Mouse (Mus musculus) liver, postnatal 0 days (tissue): Measurements from ENCODE around the gene Nhlrc4. TPM values are rescaled to one million over a fixed set of nuclear protein-coding genes. Genes with fewer than 3 reads are reported as not detected.

ENCODE experiments used
- ATAC-seq: fragments of 200-750 bp; cut with Nextera tagmentation; 2 replicates; pipeline ENCODE4 v1.8.0; 2017; ENCODE audit warnings: mild to moderate bottlenecking, moderate library complexity
- DNase-seq: peaks from one replicate; pipeline ENCODE4 v3.0.0-alpha.2; 2016
- H3K27ac ChIP-seq: fragments of 300-500 bp; sonication (generic); 2 replicates; pipeline ENCODE4 v1.5.1; 2014; ENCODE audit warnings: antibody characterized with exemption, moderate library complexity, mild to moderate bottlenecking, low read depth
- H3K27me3 ChIP-seq: fragments of 300-500 bp; sonication (generic); 2 replicates; pipeline ENCODE4 v1.6.1; 2014; ENCODE audit warnings: low read length, control low read depth, mixed read lengths; ENCODE audit not compliant: insufficient read depth
- H3K36me3 ChIP-seq: fragments of 300-500 bp; sonication (generic); replicated peaks from 2 replicates; pipeline ENCODE4 v1.6.1; 2014; ENCODE audit warnings: mild to moderate bottlenecking, control low read depth, low read length, moderate library complexity, mixed read lengths; ENCODE audit not compliant: insufficient read depth
- H3K4me1 ChIP-seq: fragments of 300-500 bp; sonication (generic); 2 replicates; pipeline ENCODE4 v1.6.1; 2014; ENCODE audit warnings: antibody characterized with exemption, mild to moderate bottlenecking, control low read depth; ENCODE audit not compliant: insufficient read depth
- H3K4me2 ChIP-seq: fragments of 300-500 bp; sonication (generic); 2 replicates; pipeline ENCODE4 v1.6.1; 2014; ENCODE audit warnings: low read depth, mild to moderate bottlenecking, low read length, moderate library complexity, mixed read lengths
- H3K4me3 ChIP-seq: fragments of 300-500 bp; sonication (generic); 2 replicates; pipeline ENCODE4 v1.5.1; 2014; ENCODE audit warnings: low read depth, low read length
- H3K9ac ChIP-seq: fragments of 300-500 bp; sonication (generic); replicated peaks from 2 replicates; pipeline ENCODE4 v1.6.1; 2014; ENCODE audit warnings: mild to moderate bottlenecking, moderate library complexity
- H3K9me3 ChIP-seq: fragments of 300-500 bp; sonication (generic); 2 replicates; pipeline ENCODE4 v1.6.1; 2016; ENCODE audit warnings: mild to moderate bottlenecking, control low read depth, low read length, mixed read lengths
- CTCF ChIP-seq: sonication (generic); IDR thresholded peaks from 2 replicates; pipeline ENCODE4 v1.5.1; 2016; ENCODE audit warnings: antibody characterized with exemption, low read depth
- EP300 ChIP-seq: IDR thresholded peaks from 2 replicates; pipeline ENCODE4 v1.6.1; 2016; ENCODE audit warnings: antibody characterized with exemption, low read depth, mild to moderate bottlenecking
- WGBS: fragments of 180-500 bp; shearing (Covaris S2); extraction: QIAGEN DNeasy Blood & Tissue Kit; methylation state at CpG from one replicate; pipeline ENCODE4 v1.1.7; 2014; ENCODE audit not compliant: insufficient replicate concordance; 5-methylcytosine and 5-hydroxymethylcytosine counted together
- polyA plus RNA-seq: library from polyadenylated mRNA; unstranded; fragments of >200 nt; fragmentation: Nextera tagmentation; extraction: Ambion mirVana; gene quantifications from 2 replicates; pipeline ENCODE4 v1.2.1, GENCODE M21; 2015

Nhlrc4 gene
- polyA plus RNA-seq, 1 experiment from 2014 or later = 2.0 TPM

DNA sequence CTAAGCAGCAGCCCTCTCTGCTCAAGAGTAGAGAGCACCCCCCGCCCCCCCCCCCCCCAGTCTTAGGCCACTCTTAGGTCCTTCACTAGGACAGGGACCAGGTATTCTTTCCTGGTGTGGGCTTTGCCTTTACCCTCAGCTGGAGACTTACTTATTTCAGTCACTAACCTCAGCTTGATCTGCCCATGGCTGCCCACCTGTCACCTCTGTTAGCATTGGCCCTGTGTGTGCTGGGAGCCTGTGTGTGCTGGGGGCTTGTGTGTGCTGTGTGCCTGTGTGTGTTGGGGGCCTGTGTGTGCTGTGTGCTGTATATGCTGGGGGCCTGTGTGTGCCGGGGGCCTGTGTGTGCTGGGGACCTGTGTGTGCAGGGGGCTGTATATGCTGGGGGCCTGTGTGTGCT, 9.9 kb upstream of the Nhlrc4 start:
- Histone ChIP-seq H3K4me3 (no peak overlapping the region), H3K36me3 (no peaks in the 10 kb centered on the region; the same call in 1 of the 2 replicates), H3K4me2 (no peak overlapping the region), H3K4me1 (peaks cover 10% of the 10 kb centered on the region), H3K9ac (no peak overlapping the region), H3K27me3 (peaks cover 40% of the 10 kb centered on the region), H3K9me3 (no peaks in the 10 kb centered on the region), H3K27ac (no peak overlapping the region)
- DNase-seq (no peak), ATAC-seq (no peak)
- 62% methylated on average over 2 of the region's 2 CpGs for WGBS
- TF ChIP-seq CTCF = no peak
- TF ChIP-seq EP300 = no peak

DNA sequence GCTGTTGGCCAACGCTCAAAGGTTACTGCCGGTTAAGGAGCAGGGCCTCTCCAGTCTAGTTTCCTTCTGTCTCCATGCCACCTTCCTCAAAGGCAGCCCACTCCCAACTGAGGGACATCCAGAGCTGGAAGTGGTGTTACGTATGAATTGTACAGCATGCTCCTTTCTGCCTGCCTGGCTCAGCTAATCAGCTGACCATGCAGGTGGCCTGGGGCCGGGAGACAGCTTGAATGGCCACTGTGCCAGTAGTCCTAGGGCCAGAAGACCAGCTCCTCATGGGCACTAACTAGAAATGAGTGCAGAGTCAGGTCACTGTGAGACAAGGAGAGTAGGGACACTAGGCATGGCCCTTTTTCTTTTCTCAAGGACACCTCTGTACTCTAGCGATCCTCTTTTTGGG, 8.4 kb upstream of the Nhlrc4 start:
- no peak overlapping the region for H3K4me3 ChIP-seq
- no peak overlapping the region for H3K27ac ChIP-seq
- peaks cover 42% of the 10 kb centered on the region for H3K27me3 ChIP-seq
- 79% methylated on average over 5 of the region's 5 CpGs for WGBS
- no peaks in the 10 kb centered on the region for H3K36me3 ChIP-seq
- no peaks in the 10 kb centered on the region for H3K9me3 ChIP-seq
- no peak overlapping the region for H3K4me2 ChIP-seq
- H3K9ac ChIP-seq = no peak overlapping the region
- DNase-seq = no peak
- H3K4me1 ChIP-seq = peaks cover 10% of the 10 kb centered on the region
- TF ChIP-seq CTCF (no peak), EP300 (no peak)
- no peak for ATAC-seq

DNA sequence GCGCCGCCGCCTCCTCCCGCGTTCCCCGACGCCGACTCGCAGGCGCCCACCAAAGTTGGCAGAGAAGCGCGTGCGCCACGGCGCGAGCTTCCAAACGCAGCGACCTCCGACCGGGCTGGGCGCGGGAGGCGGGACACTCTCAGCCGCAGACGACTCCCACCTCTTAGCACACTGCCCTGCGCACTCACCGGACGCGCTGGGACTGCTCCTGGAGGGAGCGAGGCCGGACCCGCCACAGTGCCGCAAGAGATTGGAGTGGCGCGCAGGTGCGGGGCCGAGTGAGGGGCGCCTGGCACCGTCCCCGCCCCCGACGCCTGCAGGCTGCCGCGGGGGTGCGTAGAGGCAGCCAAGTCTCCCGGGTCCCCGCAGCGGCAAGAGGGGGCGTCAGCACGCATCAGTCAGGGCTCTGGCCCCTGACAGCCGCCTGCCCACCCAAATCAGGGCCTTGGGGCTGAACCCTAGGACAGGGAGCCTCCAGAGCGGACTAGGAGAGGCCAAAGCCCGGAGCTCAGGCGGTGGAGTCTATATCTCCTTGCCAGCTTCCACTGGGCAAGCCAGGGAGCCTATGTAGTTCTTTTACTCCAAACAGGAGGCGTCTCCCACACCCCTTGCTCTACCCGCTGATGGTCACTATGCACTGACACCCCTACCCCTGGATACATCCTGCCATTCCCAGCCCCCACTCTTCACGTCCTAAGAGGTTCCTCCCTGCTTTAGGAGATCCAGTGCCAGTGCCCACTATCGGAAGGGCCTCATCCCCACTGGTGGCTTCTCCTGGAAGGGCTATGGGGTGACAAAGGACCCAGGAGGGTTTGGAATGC, 7.3 kb upstream of the Nhlrc4 start, which contains the start of gene A930017K11Rik:
Gene A930017K11Rik, minus strand, starts transcription at position 763 of the 821 bp plus-strand sequence.
- H3K27ac ChIP-seq = no peak within 1 kb of the TSS
- H3K4me1 ChIP-seq = peaks cover 18% of the 10 kb centered on the region
- peak within 1 kb of the TSS; percentile 72 for H3K4me2 ChIP-seq
- H3K36me3 ChIP-seq = no peaks in the 10 kb centered on the region
- H3K27me3 ChIP-seq = peaks cover 42% of the 10 kb centered on the region
- H3K9me3 ChIP-seq = no peaks in the 10 kb centered on the region
- DNase-seq (no peak), ATAC-seq (peak; percentile 37; the same call in 1 of the 2 replicates)
- 0 out of 2 replicates have a peak within 1 kb of the TSS, but pooled peaks have one; percentile 44 for H3K9ac ChIP-seq
- H3K4me3 ChIP-seq = peak within 1 kb of the TSS; percentile 39
- TF ChIP-seq CTCF = no peak
- TF ChIP-seq EP300 = no peak
- WGBS = 3% methylated on average over 47 of the region's 58 CpGs

DNA sequence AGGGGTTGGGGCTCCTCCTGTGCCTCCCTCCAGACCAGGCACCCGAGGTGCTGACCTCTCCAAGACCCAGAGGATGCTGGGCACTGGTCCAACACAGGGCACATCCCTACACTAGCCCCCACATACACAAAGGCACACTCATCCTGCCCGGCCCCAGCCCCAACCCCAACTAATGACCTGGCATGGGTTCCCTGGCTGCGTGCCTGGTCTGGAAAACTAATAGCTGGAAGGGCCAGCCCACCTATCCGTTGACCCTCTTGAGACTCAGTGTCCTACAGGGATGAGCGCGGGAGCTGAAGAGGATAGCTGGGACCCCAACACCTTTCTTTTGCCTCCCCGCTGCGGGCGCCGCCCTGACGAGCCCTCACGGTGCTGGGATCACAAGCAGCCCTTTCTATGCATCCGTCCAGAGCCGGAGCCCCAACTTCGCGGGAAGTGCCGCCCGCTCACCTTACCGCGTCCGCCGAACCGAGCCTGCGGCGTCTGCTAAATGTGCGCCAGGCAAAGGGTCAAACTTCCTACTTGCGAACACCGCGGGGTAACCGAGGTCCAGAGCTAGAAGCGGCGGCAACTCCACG, 6.6 kb upstream of the Nhlrc4 start:
- H3K27ac ChIP-seq = no peak overlapping the region
- H3K4me3 ChIP-seq = peak overlapping the region; percentile 39
- H3K27me3 ChIP-seq = peaks cover 42% of the 10 kb centered on the region
- H3K9ac ChIP-seq = 0 out of 2 replicates have a peak overlapping the region, but pooled peaks have one; percentile 44
- ATAC-seq (peak; percentile 13; the same call in 1 of the 2 replicates), DNase-seq (no peak)
- no peaks in the 10 kb centered on the region for H3K9me3 ChIP-seq
- no peak for TF ChIP-seq EP300
- TF ChIP-seq CTCF = no peak
- H3K4me2 ChIP-seq = peak overlapping the region; percentile 72
- WGBS = under 1% methylated on average over 33 of the region's 33 CpGs
- H3K4me1 ChIP-seq = peaks cover 25% of the 10 kb centered on the region
- no peaks in the 10 kb centered on the region for H3K36me3 ChIP-seq

DNA sequence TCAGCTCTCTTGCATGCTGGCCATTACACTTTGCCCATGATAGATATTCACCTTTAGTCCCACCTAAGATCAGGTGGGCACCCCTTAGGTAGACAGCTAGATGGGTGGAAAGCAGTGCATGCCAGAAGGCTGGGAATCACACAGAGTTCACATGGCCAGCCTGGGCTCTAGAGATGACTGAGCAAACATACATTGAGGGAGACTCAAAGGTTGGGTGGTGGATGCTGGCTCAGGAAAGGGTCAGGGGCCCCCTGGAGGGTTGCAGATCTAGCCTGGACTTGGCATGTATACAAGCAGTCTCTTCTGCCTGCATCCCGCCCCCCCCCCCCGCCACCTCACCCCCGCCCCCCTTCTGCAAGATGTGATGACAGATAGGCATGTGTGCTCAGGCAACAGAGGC, 5.9 kb upstream of the Nhlrc4 start:
- DNase-seq = no peak
- WGBS = 0% methylated on average over 1 of the region's 3 CpGs
- H3K9me3 ChIP-seq = no peaks in the 10 kb centered on the region
- H3K4me3 ChIP-seq = no peak overlapping the region
- H3K4me1 ChIP-seq = peaks cover 30% of the 10 kb centered on the region
- peaks cover 42% of the 10 kb centered on the region for H3K27me3 ChIP-seq
- H3K9ac ChIP-seq = no peak overlapping the region
- no peaks in the 10 kb centered on the region for H3K36me3 ChIP-seq
- no peak overlapping the region for H3K27ac ChIP-seq
- H3K4me2 ChIP-seq = peak overlapping the region; percentile 72; the same call in 1 of the 2 replicates
- TF ChIP-seq CTCF (no peak), EP300 (no peak)
- ATAC-seq = no peak

DNA sequence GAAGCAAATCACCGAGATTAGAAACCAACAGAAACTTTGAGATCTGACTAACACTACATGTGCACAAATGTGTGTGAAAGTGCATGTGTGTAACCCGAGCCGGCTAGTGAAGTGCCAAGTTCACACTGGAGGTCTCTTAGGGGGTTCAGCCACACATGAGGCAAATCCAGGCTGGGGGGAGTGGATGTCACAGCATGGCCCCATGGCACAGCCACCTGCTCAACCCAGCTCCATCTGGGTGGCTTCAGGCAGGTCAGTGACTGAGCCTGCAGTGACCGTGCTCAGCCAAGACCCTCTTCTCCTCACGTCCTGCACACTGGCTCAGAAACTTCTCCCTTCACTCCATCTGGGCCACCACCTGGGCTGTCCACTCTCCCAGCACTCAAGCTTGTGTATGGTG, 5.2 kb upstream of the Nhlrc4 start:
- Histone ChIP-seq H3K27ac (no peak overlapping the region), H3K36me3 (no peaks in the 10 kb centered on the region), H3K4me1 (peaks cover 35% of the 10 kb centered on the region), H3K9me3 (no peaks in the 10 kb centered on the region), H3K4me2 (no peak overlapping the region), H3K9ac (no peak overlapping the region), H3K27me3 (peaks cover 42% of the 10 kb centered on the region), H3K4me3 (no peak overlapping the region)
- DNase-seq (no peak), ATAC-seq (no peak)
- 72% methylated on average over 5 of the region's 5 CpGs for WGBS
- TF ChIP-seq EP300 (no peak), CTCF (no peak)
